Mouse (Mus musculus) E14TG2a.4 (cell line): ENCODE measurements around the gene Rdh7.

Experiments
- CTCF ChIP-seq: conservative IDR thresholded peaks from 2 replicates; pipeline ENCODE4 v1.5.1; 2014; ENCODE audit warnings: low read length
- POU5F1 ChIP-seq: IDR thresholded peaks from 2 replicates; pipeline ENCODE4 v1.6.1; 2014; ENCODE audit warnings: low read length, borderline replicate concordance

DNA sequence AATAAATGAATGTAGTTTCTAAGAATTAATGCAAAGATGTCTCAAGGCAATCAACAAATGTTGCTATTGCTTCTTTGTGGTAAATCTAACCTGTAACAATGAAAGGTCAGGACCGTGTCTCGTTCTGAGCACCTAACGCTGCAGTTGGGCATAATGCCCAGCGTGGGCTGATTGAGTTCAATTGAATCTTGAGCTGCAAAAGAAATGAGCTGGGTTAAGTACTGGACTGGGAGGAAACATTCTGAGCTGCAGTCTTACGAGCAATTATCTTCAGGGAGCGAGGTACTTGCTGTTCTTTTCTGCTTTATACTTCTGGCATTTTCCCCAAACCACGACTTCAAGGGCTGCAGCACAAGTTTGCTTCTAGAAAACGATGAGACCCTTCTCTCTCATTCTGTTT lies 47.7 kb upstream of the Rdh7 start:
- no peak for TF ChIP-seq CTCF
- TF ChIP-seq POU5F1: no peak
